Mouse (Mus musculus) CD4-positive helper T cell, adult 2 months (primary cell): ENCODE results near the gene Gm47189.
"Not testable (repeated sequence)": the region's sequence is repeated elsewhere in the genome, so short reads cannot be mapped to it uniquely, and the experiment has no call there.

Experiments
- DNase-seq: peaks from one replicate; pipeline ENCODE4 v3.0.0-alpha.2; 2012; ENCODE audit warnings: low read depth, missing footprints, low spot score

Gene Gm47189

DNA sequence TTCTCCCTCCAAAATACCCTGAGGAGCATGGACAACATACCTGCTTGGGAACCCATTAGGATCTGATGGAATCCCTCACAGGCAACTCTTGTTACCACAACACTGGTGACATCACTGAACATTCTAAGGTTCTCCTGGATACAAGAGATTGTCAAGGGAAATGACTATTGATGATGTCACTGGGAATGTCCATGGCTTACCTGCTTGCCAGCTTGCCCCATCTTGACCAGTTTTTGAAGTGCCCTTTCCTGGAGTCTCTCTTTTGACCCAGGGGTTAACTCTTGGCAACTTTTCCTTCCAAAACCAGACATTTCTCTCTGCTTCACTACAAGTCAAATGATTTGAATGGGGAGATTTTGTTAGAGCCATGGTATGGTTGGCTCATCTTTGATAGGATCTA is at the start of gene Gm47189:
Gm47189 (minus strand) TSS at position 101 of the 400 bp plus-strand sequence.
- not testable (repeated sequence) for DNase-seq

DNA sequence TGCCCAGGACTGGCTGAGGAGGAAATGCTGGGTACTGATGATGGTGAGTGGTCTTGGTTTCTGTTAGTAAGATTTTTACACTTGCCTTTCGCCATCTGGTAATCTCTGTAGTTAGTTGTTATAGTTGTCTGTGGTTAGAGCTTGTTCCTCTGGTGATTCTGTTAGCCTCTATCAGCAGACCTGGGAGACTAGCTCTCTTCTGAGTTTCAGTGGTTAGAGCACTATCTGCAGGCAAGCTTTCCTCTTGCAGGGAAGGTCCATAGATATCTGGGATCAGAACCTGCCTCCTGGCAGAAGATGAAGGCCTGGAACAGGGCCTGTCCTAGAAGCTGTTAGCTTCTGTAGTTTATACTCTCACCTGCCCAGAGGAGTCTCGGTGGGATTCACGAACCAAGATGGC is 16.3 kb downstream of the Gm47189 start:
- not testable (repeated sequence) for DNase-seq

DNA sequence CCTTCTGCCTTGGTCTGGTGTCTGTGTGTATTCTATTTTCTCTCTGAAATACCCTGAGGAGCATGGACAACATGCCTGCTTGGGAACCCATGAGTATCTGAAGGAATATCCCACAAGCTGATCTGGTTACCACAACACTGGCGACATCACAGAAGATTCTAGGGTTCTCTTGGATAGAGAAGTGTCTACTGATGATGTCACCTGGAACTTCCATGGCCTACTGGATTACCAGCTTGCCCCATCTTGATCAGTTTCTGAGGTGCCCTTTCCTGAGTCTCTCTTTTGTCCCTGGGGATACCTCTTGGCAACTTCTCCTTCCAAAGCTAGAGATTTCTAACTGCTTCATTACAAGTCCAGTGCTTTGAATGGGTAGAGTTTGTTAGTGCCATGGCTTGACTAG is 21.7 kb downstream of the Gm47189 start, which contains the start of gene Gm7929:
Gm7929 (minus strand) TSS at position 101 of the 400 bp plus-strand sequence.
- not testable (repeated sequence) for DNase-seq

DNA sequence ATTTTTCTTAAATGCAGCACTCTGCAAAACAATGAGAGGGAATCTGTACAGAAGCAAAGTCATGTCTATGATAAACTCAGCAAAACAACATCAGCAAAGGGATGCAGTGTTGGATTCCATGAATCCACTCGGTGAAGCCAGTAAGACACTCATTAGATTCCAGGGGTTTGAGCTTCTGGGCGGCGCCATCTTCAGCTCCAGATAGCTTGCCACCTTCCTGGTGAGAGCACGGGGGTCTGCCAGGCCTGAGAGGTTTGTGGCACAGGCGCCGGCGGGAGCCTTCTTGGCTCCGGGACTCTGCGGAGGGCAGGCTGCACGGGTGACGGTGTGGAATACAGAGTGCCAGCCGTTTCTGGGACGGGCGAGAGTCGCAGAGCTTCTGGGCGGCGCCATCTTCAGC is 48.8 kb downstream of the Gm47189 start:
- not testable (repeated sequence) for DNase-seq

DNA sequence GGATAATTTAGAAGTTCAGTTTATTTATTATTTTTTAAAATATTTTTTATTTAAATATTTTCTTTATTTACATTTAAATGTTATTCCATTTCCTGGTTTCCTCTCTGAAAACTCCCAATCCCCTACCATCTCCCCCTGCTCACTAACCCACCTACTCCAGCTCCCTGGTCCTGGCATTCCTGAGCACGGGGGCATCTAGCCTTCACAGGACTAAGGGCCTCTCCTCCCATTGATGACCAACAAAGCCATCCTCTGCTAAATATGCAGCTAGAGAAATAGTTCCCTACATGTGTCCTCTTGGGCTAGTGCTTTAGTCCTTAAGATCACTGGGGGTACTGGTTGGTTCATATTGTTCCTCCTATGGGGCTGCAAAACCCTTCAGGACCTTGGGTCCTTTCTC is 55.1 kb downstream of the Gm47189 start:
- not testable (repeated sequence) for DNase-seq
